Comparison of ENCODE assay signal across 8 mouse cellular contexts in the genomic region with DNA sequence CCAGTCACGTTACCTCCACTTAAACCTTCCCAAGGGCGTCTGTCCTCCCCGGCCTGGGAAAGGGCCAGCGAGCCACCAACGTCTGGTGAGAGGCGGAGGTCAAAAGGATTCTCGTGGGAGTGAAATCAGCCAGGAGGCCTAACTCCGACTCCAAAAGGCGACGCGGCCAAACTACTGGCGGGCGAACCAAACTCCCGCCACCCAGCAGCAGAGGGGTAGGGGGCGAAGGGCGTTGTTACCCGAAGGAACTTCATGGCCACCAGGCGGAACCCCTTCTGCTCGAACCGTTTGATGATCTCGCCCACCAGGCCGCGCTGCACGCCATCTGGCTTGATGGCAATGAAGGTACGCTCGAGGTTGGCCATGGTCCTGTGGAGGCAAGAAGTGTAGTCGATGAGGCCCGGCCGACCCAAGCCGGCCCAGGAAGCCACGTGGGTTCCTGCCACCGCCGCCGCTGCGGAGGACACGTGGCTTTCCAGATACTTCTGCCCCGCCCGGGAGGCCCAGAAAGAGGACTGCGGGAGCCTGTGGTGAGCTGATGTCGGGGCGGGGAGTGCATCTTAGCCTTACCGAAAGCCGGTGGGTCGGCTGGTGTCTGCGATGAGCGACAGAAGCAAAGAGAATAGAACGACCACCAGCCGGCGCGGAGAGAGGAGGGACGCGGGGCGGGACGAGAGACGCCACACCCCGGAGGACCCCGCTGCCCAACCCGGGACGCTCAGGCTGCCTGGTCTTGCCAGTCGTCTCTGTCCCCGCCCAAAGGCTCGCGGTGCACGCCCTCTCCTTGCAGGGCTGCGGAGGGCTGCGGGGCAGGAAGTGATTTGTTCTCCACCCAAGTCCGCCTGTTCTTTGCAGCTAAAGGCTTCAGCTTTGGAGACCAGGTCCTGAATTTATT. TPM values are rescaled to one million over a fixed set of nuclear protein-coding genes. Genes with fewer than 3 reads are reported as not detected.
DNase-seq lines count a peak whose midpoint lies in the region; ATAC-seq lines count a peak whose summit lies in the region.

No protein-coding gene starts in this region.

- ATAC-seq in hindbrain, embryonic 16.5 days: peak; percentile 97

- DNase-seq in ZHBTc4 (ENCODE audit: low read depth, low spot score): peak; percentile 97
- peak; percentile 75 to 86 for DNase-seq in cerebellum, postnatal 4 days (ENCODE audit: low spot score in 2 of 2)
- DNase-seq in gastrocnemius, adult 18-20 months (ENCODE audit: low spot score): peak; percentile 94
- DNase-seq in left cerebral cortex, adult 18-20 months (ENCODE audit: low spot score in 2 of 2): peak; percentile 80 to 86
- DNase-seq in lung, postnatal 4 days: peak; percentile 95 to 96
- DNase-seq in retina, postnatal 7 days (ENCODE audit: low read depth, low spot score): peak; percentile 60
- peak; percentile 90 to 92 for DNase-seq in urinary bladder, adult 18-20 months (ENCODE audit: low spot score in 2 of 2)

- peak overlapping the region; percentile 79 for H3K27ac ChIP-seq in hindbrain, embryonic 16.5 days (ENCODE audit: low read depth, low read length)

- peak overlapping the region; percentile 75 for H3K9ac ChIP-seq in hindbrain, embryonic 16.5 days (ENCODE audit: low read depth, low read length)

- no peaks in the 10 kb centered on the region for H3K9me3 ChIP-seq in hindbrain, embryonic 16.5 days (ENCODE audit: control insufficient read depth, low read length)

- H3K27me3 ChIP-seq in hindbrain, embryonic 16.5 days (replicated peaks; ENCODE audit: control insufficient read depth, insufficient read depth, low read length): no peaks in the 10 kb centered on the region

- H3K4me2 ChIP-seq in hindbrain, embryonic 16.5 days (ENCODE audit: low read length): peak overlapping the region; percentile 89

- H3K4me1 ChIP-seq in hindbrain, embryonic 16.5 days (ENCODE audit: control insufficient read depth, insufficient read depth, low read depth, low read length): peaks cover 14% of the 10 kb centered on the region

- under 1% methylated on average over 60 of the region's 67 CpGs for WGBS in hindbrain, embryonic 16.5 days

- peaks cover 17% of the 10 kb centered on the region for H3K36me3 ChIP-seq in hindbrain, embryonic 16.5 days (ENCODE audit: control insufficient read depth, insufficient read depth, low read length)

- H3K4me3 ChIP-seq in hindbrain, embryonic 16.5 days (ENCODE audit: low read length): peak overlapping the region; percentile 57

RNA-seq across cellular contexts. Expression of a gene that starts 0.6 kb away (rescaled TPM):
- total RNA-seq in gastrocnemius, adult 18-20 months (2021): 100 to 1,000 TPM; 569 to 638 TPM
- polyA plus RNA-seq in hindbrain, embryonic 16.5 days (2015; fragmentation: Nextera tagmentation; extraction: Ambion mirVana): 98.6 and 130 TPM in 2 replicates
- total RNA-seq in left cerebral cortex, adult 18-20 months (2021): 10 to 100 TPM; 65.5 to 77.6 TPM

RNA-seq across cellular contexts. Expression of a gene that starts 12.6 kb away (rescaled TPM):
- total RNA-seq in gastrocnemius, adult 18-20 months (2021): 10 to 100 TPM; 10.2 to 16.0 TPM
- 367 and 368 TPM in 2 replicates for polyA plus RNA-seq in hindbrain, embryonic 16.5 days (2015; fragmentation: Nextera tagmentation; extraction: Ambion mirVana)
- total RNA-seq in left cerebral cortex, adult 18-20 months (2021): 100 to 1,000 TPM; 105 to 113 TPM

RNA-seq across cellular contexts. Expression of a gene that starts 12.8 kb away (rescaled TPM):
- 10 to 100 TPM in 1 of 2 experiments, 1 to 10 TPM in 1; 10.0 to 11.6 TPM for total RNA-seq in gastrocnemius, adult 18-20 months (2021)
- 372 and 387 TPM in 2 replicates for polyA plus RNA-seq in hindbrain, embryonic 16.5 days (2015; fragmentation: Nextera tagmentation; extraction: Ambion mirVana)
- 100 to 1,000 TPM; 108 to 123 TPM for total RNA-seq in left cerebral cortex, adult 18-20 months (2021)

RNA-seq across cellular contexts. Expression of a gene that starts 40.4 kb away (rescaled TPM):
- 100 to 1,000 TPM; 134 to 170 TPM for total RNA-seq in gastrocnemius, adult 18-20 months (2021)
- polyA plus RNA-seq in hindbrain, embryonic 16.5 days (2015; fragmentation: Nextera tagmentation; extraction: Ambion mirVana): 68.9 and 71.8 TPM in 2 replicates
- 100 to 1,000 TPM; 267 to 275 TPM for total RNA-seq in left cerebral cortex, adult 18-20 months (2021)

Comparison
In these comparisons a context has a peak if more than half of its experiments do, and no peak if none do; other contexts are left out.
1. Peak in every context shown above with its lines: DNase-seq, ATAC-seq, H3K4me3 ChIP-seq and H3K27ac ChIP-seq.
2. RNA of a gene that starts 0.6 kb away (total RNA-seq): 569 to 638 TPM in gastrocnemius, adult 18-20 months; 65.5 to 77.6 TPM in left cerebral cortex, adult 18-20 months; every median in the first group is over 4 times any median in the second.
3. RNA of a gene that starts 12.6 kb away (total RNA-seq): 105 to 113 TPM in left cerebral cortex, adult 18-20 months; 10.2 to 16.0 TPM in gastrocnemius, adult 18-20 months; every median in the first group is over 4 times any median in the second.
4. RNA of a gene that starts 12.8 kb away (total RNA-seq): 108 to 123 TPM in left cerebral cortex, adult 18-20 months; 10.0 to 11.6 TPM in gastrocnemius, adult 18-20 months; every median in the first group is over 4 times any median in the second.